Mouse (Mus musculus) midbrain, embryonic 10.5 days (tissue): ENCODE measurements around the gene Usp49. TPM values are rescaled to one million over a fixed set of nuclear protein-coding genes. Genes with fewer than 3 reads are reported as not detected.
A peak's percentile ranks its signal among the peaks of the same experiment; 100 is the strongest.

Source experiments
- DNase-seq: peaks from one replicate; pipeline ENCODE4 v3.0.0-alpha.2; 2017; ENCODE audit warnings: low spot score
- H3K27ac ChIP-seq: fragments of 300-500 bp; sonication (generic); replicated peaks from 2 replicates; pipeline ENCODE4 v1.5.1; 2016; ENCODE audit warnings: mild to moderate bottlenecking
- H3K27me3 ChIP-seq: fragments of 300-500 bp; sonication (generic); 2 replicates; pipeline ENCODE4 v1.6.1; 2016; ENCODE audit warnings: low read depth, mild to moderate bottlenecking; ENCODE audit not compliant: poor library complexity, severe bottlenecking
- H3K36me3 ChIP-seq: fragments of 300-500 bp; sonication (generic); 2 replicates; pipeline ENCODE4 v1.6.1; 2016; ENCODE audit warnings: mild to moderate bottlenecking, moderate library complexity
- H3K4me1 ChIP-seq: fragments of 300-500 bp; sonication (generic); 2 replicates; pipeline ENCODE4 v1.6.1; 2016
- H3K4me3 ChIP-seq: fragments of 300-500 bp; sonication (generic); 2 replicates; pipeline ENCODE4 v1.5.1; 2016; ENCODE audit warnings: mild to moderate bottlenecking, moderate library complexity
- H3K9me3 ChIP-seq: fragments of 300-500 bp; sonication (generic); replicated peaks from 2 replicates; pipeline ENCODE4 v1.6.1; 2016; ENCODE audit warnings: mild to moderate bottlenecking
- WGBS: fragments of 180-500 bp; shearing (Covaris S2); methylation state at CpG from one replicate; pipeline ENCODE4 v1.1.7; 2016; 5-methylcytosine and 5-hydroxymethylcytosine counted together
- polyA plus RNA-seq: library from polyadenylated mRNA; unstranded; fragments of >200 nt; fragmentation: Nextera tagmentation; extraction: Ambion mirVana; gene quantifications from 2 replicates; pipeline ENCODE4 v1.2.1, GENCODE M21; 2016

The Usp49 gene
- polyA plus RNA-seq, 1 experiment from 2014 or later, result 4.9 TPM

DNA sequence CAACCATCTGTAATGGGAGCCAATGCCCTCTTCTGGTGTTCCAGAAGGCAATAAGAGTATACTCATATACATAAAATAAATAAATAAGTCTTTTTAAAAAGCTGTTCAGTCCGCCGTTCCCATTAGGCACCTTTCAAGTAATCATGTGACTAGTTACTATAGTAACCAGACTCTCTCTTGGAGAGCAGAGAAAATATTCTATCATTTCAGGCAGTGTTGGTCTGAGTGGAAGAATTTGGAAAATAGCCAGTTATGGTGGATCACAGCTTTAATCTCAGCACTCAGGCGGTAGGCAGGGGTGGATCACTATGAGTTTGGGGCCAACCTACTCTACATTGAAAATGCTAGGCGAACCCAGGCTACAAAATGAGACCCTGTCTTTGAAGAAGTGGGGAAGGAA, 38.7 kb downstream of the Usp49 start:
- Histone ChIP-seq H3K27ac (no peak overlapping the region), H3K9me3 (no peaks in the 10 kb centered on the region), H3K27me3 (peaks cover 52% of the 10 kb centered on the region), H3K36me3 (peaks cover 17% of the 10 kb centered on the region), H3K4me1 (peaks cover 28% of the 10 kb centered on the region), H3K4me3 (no peak overlapping the region)
- WGBS, result 86% methylated on average over 4 of the region's 4 CpGs
- DNase-seq, result no peak

DNA sequence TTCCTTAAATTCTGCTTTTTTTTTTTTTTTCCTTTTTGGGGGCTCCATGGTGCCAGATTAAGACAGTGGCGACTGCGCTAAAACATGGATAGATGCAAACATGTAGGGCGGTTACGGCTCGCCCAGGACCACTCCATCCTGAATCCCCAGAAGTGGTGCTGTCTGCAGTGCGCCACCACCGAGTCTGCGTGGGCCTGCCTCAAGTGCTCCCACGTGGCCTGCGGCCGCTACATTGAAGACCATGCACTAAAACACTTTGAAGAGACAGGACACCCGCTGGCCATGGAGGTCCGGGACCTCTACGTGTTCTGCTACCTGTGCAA, 41.5 kb downstream of the Usp49 start:
- no peak for DNase-seq
- Histone ChIP-seq H3K36me3 (peaks cover 34% of the 10 kb centered on the region), H3K27me3 (peaks cover 53% of the 10 kb centered on the region), H3K4me1 (peaks cover 27% of the 10 kb centered on the region), H3K27ac (peak overlapping the region; percentile 75), H3K4me3 (peak overlapping the region; percentile 59), H3K9me3 (no peaks in the 10 kb centered on the region)
- 10% methylated on average over 14 of the region's 14 CpGs for WGBS

DNA sequence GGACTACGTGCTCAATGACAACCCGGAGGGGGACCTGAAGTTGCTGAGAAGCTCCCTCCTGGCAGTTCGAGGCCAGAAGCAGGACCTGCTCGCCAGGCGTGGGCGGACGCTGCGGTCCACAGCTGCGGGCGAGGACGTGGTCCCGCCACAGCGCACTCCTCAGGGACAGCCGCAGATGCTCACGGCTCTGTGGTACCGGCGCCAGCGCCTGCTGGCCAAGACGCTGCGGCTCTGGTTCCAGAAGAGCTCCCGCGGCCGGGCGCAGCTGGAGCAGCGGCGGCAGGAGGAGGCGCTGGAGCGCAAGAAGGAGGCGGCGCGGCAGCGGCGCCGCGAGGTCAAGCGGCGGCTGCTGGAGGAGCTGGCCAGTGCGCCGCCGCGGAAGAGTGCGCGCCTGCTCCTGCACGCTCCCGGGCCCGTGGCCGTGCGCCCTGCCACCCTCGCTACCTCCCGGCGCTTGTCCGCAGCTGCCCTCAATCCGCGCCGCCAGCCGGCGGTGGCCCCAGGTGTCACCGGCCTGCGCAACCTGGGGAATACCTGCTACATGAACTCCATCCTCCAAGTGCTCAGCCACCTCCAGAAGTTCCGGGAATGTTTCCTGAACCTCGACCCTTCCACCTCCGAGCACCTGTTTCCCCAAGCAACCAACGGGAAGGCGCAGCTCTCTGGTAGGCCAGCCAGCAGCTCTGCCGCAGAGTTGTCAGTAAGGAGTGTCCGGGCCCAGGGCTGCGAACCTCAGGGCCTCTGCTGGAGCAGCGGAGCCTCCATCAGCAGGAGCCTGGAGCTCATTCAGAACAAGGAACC, 42.0 kb downstream of the Usp49 start:
- peak; percentile 72 for DNase-seq
- H3K4me3 ChIP-seq, result peak overlapping the region; percentile 59
- 4% methylated on average over 68 of the region's 68 CpGs for WGBS
- H3K36me3 ChIP-seq, result peaks cover 36% of the 10 kb centered on the region
- H3K27ac ChIP-seq, result peak overlapping the region; percentile 75
- peaks cover 27% of the 10 kb centered on the region for H3K4me1 ChIP-seq
- no peaks in the 10 kb centered on the region for H3K9me3 ChIP-seq
- peaks cover 53% of the 10 kb centered on the region for H3K27me3 ChIP-seq

DNA sequence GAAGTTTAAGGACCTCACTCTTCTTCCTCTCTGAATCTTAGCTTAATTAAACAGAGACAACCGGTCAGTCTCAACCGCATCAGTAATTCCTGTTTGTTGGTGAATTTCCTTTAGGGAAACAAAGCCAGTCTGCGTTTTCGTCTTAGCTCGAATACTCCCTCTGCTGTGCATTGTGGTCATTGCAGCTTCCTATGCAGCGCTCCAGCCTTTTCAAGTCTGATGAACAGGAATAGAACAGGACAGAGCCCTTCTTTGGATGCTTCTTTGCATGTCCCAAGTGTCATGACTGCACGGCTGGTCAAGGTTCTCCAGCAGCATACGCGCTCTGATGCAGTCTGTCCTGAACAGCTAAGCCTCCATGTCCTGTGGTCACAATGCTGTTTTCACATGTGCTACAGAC, 46.1 kb downstream of the Usp49 start:
- no peak overlapping the region for H3K4me3 ChIP-seq
- H3K4me1 ChIP-seq, result peaks cover 27% of the 10 kb centered on the region
- peaks cover 27% of the 10 kb centered on the region for H3K27me3 ChIP-seq
- WGBS, result 23% methylated on average over 9 of the region's 9 CpGs
- H3K36me3 ChIP-seq, result peaks cover 74% of the 10 kb centered on the region
- DNase-seq, result peak; percentile 66
- no peaks in the 10 kb centered on the region for H3K9me3 ChIP-seq
- H3K27ac ChIP-seq, result no peak overlapping the region; the same call in 1 of the 2 replicates

DNA sequence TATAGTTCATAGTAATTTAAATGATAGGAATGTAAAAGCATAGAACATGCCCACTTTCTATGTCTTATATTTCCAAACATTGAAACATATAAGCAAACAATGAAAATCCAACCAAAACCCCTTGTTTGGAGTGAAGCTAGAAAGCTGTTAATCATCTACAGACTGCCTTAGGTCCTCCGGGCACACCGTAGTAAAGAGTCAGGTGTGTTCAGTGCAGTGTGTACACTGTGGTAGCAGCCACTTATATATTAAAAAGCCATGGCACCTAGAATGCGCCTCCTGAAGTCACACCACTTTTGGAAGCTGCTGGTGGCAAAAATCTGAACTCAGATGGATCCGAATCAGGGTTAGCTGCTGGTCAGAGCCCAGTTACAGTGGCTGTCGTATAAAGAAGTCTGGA, 47.7 kb downstream of the Usp49 start:
- Histone ChIP-seq H3K36me3 (peaks cover 85% of the 10 kb centered on the region), H3K4me3 (no peak overlapping the region), H3K4me1 (peaks cover 11% of the 10 kb centered on the region), H3K27ac (no peak overlapping the region), H3K9me3 (no peaks in the 10 kb centered on the region), H3K27me3 (peaks cover 11% of the 10 kb centered on the region)
- 90% methylated on average over 5 of the region's 5 CpGs for WGBS
- DNase-seq, result no peak

DNA sequence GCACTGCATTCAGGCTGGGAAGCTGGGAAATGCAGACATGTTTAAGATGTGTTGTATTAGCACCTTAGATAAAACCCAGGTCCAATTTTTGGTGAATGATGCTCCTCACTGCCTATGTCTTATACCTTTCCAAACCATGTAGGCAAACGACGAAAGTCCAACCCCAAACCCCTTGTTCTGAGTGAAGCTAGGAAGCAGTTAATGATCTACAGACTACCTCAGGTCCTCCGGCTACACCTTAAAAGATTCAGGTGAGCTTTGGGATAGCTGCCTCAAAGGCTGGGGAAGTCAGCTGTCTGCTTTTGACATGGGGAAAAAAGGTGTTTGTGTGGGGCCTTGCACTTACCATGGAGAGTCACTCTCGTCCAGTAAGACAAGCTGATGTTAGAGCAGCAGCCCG, 48.2 kb downstream of the Usp49 start:
- WGBS, result 86% methylated on average over 5 of the region's 5 CpGs
- Histone ChIP-seq H3K36me3 (peaks cover 86% of the 10 kb centered on the region), H3K27me3 (peaks cover 6% of the 10 kb centered on the region), H3K4me1 (peaks cover 6% of the 10 kb centered on the region), H3K9me3 (no peaks in the 10 kb centered on the region), H3K27ac (no peak overlapping the region), H3K4me3 (no peak overlapping the region)
- no peak for DNase-seq

DNA sequence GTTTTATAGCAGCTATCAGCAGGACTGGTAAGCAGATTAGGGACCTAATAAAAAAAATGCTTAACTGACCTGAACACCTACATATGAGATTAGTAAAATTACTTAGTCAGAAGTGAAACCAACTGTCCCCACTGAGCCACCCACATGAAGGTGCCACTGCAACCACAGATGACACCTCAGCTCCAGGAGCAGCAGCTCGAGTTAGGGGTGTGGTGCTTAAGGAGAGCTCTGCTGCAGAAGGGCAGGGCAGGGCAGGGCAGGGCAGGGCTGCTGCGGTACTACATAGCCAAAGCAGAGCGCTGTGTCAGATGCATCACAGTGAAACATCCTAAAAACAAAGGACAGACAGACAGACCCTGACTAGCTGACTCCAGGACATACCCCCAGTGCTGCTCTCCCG, 52.3 kb downstream of the Usp49 start:
- WGBS, result 86% methylated on average over 4 of the region's 4 CpGs
- no peak for DNase-seq
- Histone ChIP-seq H3K4me1 (peaks cover 15% of the 10 kb centered on the region), H3K4me3 (no peak overlapping the region), H3K27me3 (no peaks in the 10 kb centered on the region), H3K27ac (no peak overlapping the region), H3K9me3 (no peaks in the 10 kb centered on the region), H3K36me3 (peaks cover 83% of the 10 kb centered on the region)

DNA sequence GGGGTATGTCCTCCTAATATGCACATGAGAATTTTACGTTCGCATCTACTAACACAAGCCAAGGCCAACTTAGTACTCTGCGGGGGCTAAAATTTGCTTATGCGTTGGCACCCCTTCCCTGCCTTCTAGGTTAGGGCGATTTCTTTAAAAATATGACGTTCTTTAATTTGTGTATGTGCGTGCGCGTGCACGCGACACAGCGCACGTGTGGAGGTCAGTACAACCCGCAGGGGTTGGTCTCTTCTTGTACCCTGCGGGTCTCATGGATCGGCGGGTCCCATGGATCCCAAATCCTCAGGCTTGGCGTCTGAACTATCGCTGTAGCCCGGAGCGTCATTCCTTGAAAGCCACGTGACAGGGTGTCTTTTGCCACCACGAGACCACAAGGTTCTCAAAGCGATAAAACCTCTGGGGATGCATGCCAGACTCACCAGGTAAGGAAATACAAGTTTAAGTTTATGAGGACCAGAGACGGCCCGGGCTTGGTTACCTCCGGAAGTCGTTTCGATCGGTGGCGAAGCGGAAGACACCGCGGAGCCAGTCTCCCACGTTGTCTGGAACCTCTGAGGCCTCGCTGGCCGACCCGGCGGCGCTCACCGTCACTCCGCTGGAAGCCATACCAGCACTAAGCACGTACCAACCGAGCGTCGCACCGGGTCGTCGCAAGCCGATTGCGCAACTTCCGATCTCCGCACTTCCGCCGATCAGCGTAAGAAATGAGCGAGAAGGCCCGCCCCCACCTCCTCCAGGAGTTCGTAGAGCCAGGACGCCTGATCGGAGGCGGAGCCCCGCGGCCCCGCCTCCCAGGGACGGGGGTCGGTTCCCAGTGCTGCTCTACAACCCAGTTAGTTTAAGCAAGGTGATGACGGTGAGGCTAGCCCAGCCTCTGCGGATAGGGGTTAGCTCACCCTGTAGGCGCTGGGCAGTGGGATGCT, 57.2 kb downstream of the Usp49 start:
- WGBS, result 1% methylated on average over 70 of the region's 70 CpGs
- H3K9me3 ChIP-seq, result no peaks in the 10 kb centered on the region
- peak; percentile 95 for DNase-seq
- peaks cover 37% of the 10 kb centered on the region for H3K36me3 ChIP-seq
- peaks cover 35% of the 10 kb centered on the region for H3K27me3 ChIP-seq
- H3K27ac ChIP-seq, result peak overlapping the region; percentile 92
- peak overlapping the region; percentile 90 for H3K4me3 ChIP-seq
- peaks cover 30% of the 10 kb centered on the region for H3K4me1 ChIP-seq

DNA sequence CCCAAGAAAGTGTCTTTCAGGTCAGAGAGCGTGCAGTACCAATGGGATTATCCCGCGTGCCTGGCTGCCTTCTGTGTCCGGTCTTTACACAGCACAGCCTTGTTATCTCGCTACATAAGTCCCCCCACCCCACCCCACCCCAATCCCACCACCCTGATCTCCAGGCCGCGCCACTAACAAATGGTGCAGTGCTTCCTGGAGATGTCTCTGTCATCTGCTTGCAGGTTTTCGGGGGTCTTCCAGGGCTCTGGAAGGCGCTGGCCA, 57.8 kb downstream of the Usp49 start, which contains the start of gene Tomm6:
Gene Tomm6 (minus strand): TSS at position 43 of the 264 bp plus-strand sequence.
- peaks cover 32% of the 10 kb centered on the region for H3K4me1 ChIP-seq
- H3K4me3 ChIP-seq, result peak within 1 kb of the TSS; percentile 90
- no peak for DNase-seq
- peaks cover 41% of the 10 kb centered on the region for H3K27me3 ChIP-seq
- WGBS, result 2% methylated on average over 9 of the region's 9 CpGs
- H3K27ac ChIP-seq, result peak within 1 kb of the TSS; percentile 92
- H3K36me3 ChIP-seq, result peaks cover 31% of the 10 kb centered on the region
- no peaks in the 10 kb centered on the region for H3K9me3 ChIP-seq

DNA sequence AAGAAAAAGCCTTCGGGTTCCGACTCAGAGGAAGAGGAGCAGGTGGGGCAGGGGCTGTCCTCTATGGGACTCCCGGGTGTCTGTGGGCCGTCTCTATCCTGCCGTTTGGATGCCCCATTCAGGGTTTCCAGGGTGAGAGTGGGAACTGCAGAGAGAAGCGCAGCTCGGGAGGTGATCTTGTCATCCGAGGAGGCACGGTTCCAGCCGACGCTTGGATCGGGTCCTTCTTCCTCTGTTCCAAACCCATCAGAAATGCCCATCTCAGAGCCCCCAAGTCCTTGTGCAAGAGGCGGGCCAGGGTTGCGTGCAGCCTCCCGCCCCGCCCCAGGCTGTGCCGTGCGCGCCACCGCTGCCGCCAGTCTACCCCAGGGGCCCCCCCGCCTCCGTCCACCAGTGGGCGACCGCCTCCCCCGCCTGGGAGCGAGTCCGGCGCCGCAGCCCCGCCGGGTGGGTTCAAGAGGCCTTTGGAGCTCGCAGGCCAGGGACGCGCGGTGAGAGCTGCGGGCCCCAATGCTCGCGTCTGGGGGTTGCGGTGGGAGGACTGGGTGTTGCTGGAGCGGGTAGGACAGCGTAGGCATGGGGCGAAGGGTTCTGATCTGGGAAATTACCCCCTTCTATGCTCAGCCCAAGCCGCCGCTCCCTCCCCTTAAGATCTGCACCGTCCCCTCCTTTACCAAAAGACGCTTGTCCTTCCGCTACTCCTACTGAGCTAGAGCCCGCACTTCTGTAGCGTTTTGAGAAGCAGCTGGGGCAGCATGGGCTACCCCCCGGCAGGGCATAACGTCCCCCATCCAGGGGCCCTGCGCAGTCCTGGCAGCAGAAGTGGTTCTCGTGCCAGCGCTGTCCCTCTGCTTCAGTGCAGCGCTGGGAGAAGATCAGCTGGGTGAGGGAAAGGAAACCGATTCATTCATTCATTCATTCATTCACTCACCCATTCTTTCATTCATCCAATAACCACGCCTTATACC, 58.4 kb downstream of the Usp49 start, which contains the start of gene Frs3:
Gene Frs3 (plus strand): TSS at position 423 of the 968 bp plus-strand sequence.
- peak within 1 kb of the TSS; percentile 92 for H3K27ac ChIP-seq
- H3K4me3 ChIP-seq, result peak within 1 kb of the TSS; percentile 90
- no peaks in the 10 kb centered on the region for H3K9me3 ChIP-seq
- peaks cover 25% of the 10 kb centered on the region for H3K36me3 ChIP-seq
- peaks cover 47% of the 10 kb centered on the region for H3K27me3 ChIP-seq
- peaks cover 38% of the 10 kb centered on the region for H3K4me1 ChIP-seq
- DNase-seq, result peak; percentile 80
- WGBS, result 1% methylated on average over 55 of the region's 58 CpGs

DNA sequence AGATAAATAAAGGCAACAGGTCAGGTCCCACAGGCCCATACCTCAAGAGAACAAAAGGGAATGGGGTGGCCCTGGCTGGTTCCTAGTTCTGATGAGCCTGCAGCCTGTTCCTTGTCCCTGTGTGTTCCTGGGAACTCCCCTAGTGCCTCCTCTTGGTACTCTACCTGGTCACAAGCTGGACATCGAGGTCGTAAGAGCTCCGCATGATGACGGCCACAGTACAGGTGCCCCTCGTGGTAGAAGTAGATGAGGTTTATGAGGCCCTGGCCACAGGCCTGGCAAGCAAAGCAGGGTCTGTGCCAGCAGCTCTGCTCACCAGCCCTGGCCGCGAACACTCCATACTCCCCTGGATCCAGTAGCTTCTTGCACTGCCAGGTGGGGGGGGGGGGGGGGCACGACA, 59.4 kb downstream of the Usp49 start:
- Histone ChIP-seq H3K9me3 (no peaks in the 10 kb centered on the region), H3K27ac (no peak overlapping the region), H3K27me3 (peaks cover 47% of the 10 kb centered on the region), H3K4me3 (peak overlapping the region; percentile 90), H3K4me1 (peaks cover 48% of the 10 kb centered on the region), H3K36me3 (peaks cover 15% of the 10 kb centered on the region)
- DNase-seq, result no peak
- 80% methylated on average over 8 of the region's 8 CpGs for WGBS

DNA sequence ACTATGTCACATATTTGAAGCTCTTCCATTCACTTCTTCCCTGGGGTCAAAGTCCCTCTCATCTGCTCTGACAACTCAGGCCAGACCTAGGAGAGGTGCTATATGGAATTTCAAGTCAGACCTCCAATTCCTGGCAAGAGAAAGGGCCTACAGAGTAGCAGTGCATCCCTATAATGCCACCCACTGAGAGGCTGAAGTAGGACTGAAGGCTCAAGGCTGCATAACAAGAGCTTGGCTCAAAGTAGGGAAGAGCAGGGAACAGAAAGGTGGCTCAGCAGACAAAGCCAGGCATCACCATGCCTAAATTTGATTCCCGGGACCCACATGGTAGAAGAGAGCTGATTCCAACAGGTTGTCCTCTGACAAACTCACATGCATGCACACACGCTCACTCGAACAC, 61.2 kb downstream of the Usp49 start:
- peaks cover 51% of the 10 kb centered on the region for H3K27me3 ChIP-seq
- no peaks in the 10 kb centered on the region for H3K9me3 ChIP-seq
- peaks cover 51% of the 10 kb centered on the region for H3K4me1 ChIP-seq
- H3K27ac ChIP-seq, result no peak overlapping the region
- no peak for DNase-seq
- no peaks in the 10 kb centered on the region for H3K36me3 ChIP-seq
- no peak overlapping the region for H3K4me3 ChIP-seq
- 92% methylated on average over 3 of the region's 3 CpGs for WGBS
